Mouse (Mus musculus) fat pad, adult 2 months (tissue): ENCODE measurements around the gene Frmd6.

Experiments used
- DNase-seq: peaks from one replicate; pipeline ENCODE4 v3.0.0-alpha.2; 2011; ENCODE audit warnings: low read depth, low spot score; ENCODE audit errors: extremely low read depth

The Frmd6 gene

GRCm38 (mm10) chr12:70890874-70891470 lies 65.7 kb downstream of the Frmd6 start:
- DNase-seq: no peak

DNA sequence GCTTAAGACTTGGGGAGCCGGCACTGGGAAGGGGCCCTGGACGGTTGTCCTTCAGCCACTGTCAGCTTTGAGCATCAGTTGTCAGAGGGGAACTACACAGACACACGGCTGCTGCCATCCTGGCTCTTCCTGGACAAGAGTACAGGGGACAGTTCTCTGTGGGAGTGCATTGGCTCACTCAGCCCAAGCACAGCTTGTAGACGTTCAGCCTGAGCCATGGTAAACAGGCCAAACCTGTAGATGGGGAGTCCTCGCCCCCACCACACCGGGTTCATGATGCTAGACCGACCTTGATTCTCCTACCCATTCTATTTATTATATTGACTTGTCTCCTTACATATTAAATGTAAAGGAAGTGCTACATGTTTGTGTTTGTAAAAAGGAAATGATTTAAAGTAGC lies 70.0 kb downstream of the Frmd6 start:
- no peak for DNase-seq

DNA sequence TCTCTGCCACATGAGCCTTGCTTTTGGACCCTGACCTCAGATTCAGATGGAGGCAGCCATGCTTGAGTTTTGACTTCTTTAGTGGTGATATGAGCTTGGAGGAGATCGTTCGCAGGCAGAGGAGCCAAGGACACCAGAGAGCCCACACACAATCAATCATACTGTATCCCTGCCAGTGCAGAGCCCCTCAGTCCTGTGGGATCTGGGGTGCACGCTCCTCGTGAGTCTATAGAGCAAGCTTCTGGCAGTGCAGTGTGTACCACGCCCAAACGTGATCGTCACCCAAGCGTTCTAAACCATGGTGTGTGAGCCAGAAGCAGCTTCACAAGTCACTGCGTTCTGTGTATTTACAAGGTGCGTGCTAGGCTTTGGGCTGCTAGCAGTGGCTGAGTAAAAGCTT lies 70.8 kb downstream of the Frmd6 start:
- DNase-seq: no peak

GRCm38 (mm10) chr12:70897434-70897833 lies 72.1 kb downstream of the Frmd6 start:
- DNase-seq: no peak

GRCm38 (mm10) chr12:70898450-70898849 lies 73.1 kb downstream of the Frmd6 start:
- DNase-seq: no peak

DNA sequence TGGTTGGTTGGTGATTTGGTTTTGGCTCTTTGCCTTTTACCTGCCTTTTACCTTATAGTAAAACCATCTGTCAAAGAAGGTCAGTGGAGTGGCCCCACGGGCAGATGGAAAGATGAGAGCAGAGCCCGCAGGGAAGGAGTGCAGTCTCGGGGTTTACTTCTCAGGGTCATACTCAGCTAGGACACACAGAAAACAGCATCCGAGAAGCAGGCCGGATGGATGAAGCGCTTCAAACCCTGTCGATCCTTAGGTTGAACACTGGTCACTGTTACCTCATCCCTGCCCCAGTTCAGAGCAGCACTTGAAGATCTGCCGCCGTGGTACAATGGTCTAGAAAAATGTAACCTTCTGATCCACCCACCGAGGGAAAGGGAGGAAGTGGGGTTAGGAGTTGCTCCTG lies 79.2 kb downstream of the Frmd6 start:
- DNase-seq: no peak

- peak; percentile 49 for DNase-seq
These were observed 81.6 kb downstream of the Frmd6 start for GRCm38 (mm10) chr12:70906867-70907266.

GRCm38 (mm10) chr12:70907651-70908050 lies 82.3 kb downstream of the Frmd6 start:
- no peak for DNase-seq

GRCm38 (mm10) chr12:70908076-70908475 lies 82.8 kb downstream of the Frmd6 start:
- DNase-seq: no peak

- peak; percentile 40 for DNase-seq
These were observed 85.0 kb downstream of the Frmd6 start for GRCm38 (mm10) chr12:70910241-70910720.

DNA sequence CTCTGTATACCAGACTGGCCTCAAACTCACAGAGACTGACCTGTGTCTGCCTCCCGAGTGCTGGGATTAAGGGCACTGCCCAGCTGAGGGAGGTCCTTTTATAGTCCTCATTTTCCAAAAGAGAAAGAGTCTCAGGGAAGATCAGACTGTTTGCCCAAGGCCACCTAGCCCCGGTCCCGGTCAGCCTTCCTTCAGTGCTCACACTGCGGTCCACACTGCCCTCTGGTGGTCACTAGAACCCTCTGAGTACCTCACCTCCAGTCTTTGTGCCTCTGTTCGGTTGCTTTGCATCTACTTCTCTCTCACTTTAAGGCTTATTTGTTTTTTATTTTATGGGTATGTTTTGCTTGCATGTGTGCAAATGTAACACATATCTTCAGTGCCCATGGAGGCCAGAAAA lies 85.7 kb downstream of the Frmd6 start:
- DNase-seq: no peak

GRCm38 (mm10) chr12:70911676-70912379 lies 86.5 kb downstream of the Frmd6 start:
- no peak for DNase-seq

- no peak for DNase-seq
These were observed 88.1 kb downstream of the Frmd6 start for GRCm38 (mm10) chr12:70913429-70913828.

DNA sequence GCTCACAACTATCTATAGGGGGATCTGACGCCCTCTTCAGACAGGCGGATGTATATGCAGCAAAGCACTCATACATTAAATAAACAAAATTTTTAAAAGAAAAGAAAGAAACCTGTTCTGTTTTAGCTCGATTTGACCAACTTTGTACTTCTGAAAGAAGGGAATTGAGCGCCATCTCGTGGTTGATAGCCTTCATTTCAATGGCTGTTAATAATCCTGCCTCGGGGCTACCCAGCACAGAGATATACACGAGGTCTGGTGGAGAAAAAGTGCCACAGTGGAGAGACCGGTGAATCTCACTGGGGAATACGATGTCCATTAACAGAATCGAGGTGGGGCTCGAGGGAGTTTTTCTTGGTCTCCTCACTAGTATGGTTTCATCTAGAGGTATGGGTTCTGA lies 89.1 kb downstream of the Frmd6 start:
- no peak for DNase-seq

DNA sequence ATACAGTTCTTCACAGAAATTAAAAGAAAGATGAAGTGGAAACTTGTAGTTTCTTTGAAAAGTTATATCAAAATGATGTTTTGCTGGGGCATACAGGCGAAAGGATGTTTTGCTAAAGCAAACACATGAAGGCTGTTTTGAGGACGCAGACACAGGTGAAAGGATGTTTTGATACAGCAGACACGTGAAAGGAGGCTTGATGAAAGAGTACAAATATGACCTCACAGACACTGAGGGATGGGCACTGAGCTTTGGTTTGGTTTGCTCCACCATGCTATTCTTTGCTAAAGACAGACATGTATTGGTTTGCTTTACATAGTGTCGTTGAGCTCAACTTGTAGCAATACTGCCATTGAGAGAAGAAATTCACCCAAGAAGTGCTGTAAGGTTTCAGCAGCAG lies 104.5 kb downstream of the Frmd6 start:
- no peak for DNase-seq

DNA sequence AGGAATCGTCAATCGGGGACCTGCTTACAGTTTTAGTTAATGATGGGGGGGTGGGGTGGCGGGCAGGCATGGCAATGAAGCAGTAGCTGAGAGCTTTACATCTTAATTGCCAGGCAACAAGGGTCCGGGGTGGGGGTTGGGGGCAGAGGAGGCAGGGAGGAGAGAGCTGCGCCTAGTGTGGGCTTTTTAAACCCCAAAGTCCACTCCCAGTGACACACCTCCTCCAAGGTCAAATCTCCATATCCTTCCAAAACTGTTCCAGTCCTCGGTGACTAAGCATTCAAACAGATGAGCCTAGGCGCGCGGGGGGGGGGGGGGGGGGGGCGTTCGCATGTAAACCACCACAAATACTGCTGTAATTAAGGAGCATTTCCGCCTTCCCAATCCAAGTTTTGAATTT lies 111.8 kb downstream of the Frmd6 start:
- no peak for DNase-seq

DNA sequence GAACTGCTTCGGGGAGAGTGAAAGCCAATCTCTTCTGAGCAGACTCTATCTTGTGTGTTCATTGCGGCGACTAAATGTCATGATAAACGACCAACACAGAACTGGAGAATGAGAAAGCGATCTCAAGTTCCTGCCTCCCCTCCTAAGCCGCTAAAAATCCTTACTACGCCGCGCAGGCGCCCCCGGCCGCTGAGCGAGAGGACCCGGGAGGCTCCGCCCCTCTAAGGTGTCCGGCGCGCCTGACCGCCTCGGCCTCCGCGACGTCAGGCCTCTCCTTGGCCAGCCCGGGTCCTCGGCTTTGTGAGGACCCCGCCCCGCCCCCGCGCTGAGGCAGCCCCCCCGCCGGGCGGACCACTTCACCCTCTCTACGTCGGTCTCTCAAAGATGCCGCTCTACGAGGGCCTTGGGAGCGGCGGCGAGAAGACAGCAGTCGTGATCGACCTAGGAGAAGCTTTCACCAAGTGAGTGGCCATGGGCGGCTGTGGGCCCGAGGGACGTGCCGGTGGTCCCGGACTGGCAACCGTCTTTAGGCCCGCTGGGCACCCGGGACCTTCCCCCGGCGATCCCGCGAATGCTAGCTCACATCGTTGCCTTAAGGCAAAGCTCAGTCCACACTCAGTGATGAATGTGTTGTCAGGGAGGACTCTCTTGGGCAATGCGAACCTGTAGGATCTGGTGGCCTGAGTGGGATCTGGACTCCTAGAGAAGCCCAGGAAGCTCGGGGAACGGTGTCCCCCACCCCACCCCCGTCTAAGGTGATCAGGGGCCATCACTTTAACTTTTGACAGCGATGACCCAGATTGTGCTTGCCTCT lies 112.5 kb downstream of the Frmd6 start, which contains the start of gene Actr10:
Gene Actr10 (plus strand): TSS at position 287 of the 814 bp plus-strand sequence.
- DNase-seq: no peak

GRCm38 (mm10) chr12:70940806-70941205 lies 115.5 kb downstream of the Frmd6 start:
- DNase-seq: no peak

DNA sequence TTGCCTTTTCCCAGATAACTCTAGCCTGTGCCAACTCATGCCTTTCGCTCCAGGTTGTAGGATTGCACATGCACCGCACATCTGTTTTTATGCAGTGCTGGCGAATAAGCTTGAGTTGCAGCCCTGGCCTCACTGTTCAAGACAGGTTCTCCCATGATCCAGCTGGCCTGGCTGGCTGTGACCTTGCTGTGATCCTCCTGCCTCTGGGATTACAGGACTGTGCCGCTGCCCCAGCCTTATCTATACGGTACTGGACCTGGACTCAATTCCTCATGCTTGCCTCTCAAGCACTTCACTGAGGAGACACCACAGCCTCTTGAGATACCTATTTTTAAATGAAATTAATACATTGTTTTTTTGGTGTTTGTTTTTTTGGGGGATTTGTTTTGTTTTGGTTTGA lies 118.9 kb downstream of the Frmd6 start:
- DNase-seq: no peak

DNA sequence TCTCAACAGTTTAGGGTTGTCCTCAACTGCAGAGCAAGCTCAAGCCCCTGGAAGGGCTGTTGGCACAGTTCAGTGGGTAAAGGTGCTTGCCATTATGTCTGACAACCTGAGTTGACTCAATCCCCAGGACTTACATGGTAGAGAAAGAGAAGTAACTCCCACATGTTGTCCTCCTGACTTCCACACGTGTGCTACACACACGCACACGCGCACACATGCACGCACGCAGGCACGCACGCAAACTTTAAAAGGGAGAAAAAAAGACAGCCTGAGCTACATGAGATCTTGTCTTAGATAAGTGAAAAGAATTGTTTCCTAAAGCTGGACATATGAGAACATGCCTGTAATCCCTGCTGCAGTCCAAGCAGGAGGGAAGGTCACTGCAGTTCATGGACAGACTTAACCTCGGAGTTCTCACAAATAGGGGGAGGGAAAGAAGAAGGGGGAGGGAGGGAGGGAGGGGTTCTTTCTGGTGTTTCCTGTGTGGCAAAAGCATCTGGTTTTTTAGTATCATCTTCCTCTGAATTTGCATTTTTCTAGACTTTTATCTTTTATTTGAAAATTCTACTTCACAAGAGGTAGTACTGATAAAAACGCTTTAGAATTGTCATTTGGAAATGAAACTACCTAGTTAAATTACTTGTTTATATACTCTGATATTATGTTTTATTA lies 121.4 kb downstream of the Frmd6 start:
- DNase-seq: no peak
